Mouse (Mus musculus): Measurements from ENCODE around the gene Creb3l2. TPM values are rescaled to one million over a fixed set of nuclear protein-coding genes. Genes with fewer than 3 reads are reported as not detected.

Gene Creb3l2
- polyA plus RNA-seq, 1 experiment = 24.1 TPM

DNA sequence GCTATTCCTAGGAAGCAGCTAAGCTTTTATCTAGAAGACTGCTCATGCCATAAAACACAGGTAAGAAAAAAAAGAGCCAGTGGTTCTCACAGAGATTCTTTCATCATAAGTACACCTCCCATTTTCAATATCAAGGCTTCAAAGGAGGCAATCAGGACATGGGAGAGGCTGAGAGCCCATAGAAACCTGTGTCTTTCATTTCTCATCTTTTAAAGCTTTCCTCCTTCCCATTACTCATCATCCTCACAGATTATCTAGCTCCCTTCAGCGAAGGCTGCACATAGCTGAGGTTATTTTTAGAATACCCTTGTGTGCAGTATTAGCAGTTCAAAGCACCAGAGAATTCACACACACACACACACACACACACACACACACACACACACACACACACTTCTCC lies 159.3 kb downstream of the Creb3l2 start:
- H3K4me3 ChIP-seq (replicated peaks; ENCODE audit: extremely low read depth, low read depth, low read length) = no peak overlapping the region
- DNase-seq = no peak
- no peaks in the 10 kb centered on the region for H3K4me1 ChIP-seq (ENCODE audit: control insufficient read depth, insufficient read depth, low read length)
- TF ChIP-seq POLR2A (IDR thresholded peaks at IDR 0.05; ENCODE audit: borderline replicate concordance, extremely low read depth, low read depth, low read length) = no peak
- TF ChIP-seq CTCF (IDR thresholded peaks at IDR 0.05; ENCODE audit: insufficient read depth, low read length) = no peak
- 36% methylated on average over 1 of the region's 1 CpGs for WGBS

Other genes with a start within 250 kb of the Creb3l2 start
- 0.06 and 0.09 TPM in 2 replicates for gene Dgki, start 142.0 kb downstream of the Creb3l2 start, polyA plus RNA-seq (2012; rRNA removed)
- 0.04 TPM in 1 of 2 replicates, not detected in the other for gene Akr1d1, start 88.0 kb upstream of the Creb3l2 start, polyA plus RNA-seq (2012; rRNA removed)